Mouse (Mus musculus): ENCODE measurements around the gene Hoxb7. TPM values are rescaled to one million over a fixed set of nuclear protein-coding genes. Genes with fewer than 3 reads are reported as not detected.

Hoxb7 gene
- total and polyA plus RNA-seq, 2 experiments from 2014 or later, result 0.20 TPM; not detected in 1

DNA sequence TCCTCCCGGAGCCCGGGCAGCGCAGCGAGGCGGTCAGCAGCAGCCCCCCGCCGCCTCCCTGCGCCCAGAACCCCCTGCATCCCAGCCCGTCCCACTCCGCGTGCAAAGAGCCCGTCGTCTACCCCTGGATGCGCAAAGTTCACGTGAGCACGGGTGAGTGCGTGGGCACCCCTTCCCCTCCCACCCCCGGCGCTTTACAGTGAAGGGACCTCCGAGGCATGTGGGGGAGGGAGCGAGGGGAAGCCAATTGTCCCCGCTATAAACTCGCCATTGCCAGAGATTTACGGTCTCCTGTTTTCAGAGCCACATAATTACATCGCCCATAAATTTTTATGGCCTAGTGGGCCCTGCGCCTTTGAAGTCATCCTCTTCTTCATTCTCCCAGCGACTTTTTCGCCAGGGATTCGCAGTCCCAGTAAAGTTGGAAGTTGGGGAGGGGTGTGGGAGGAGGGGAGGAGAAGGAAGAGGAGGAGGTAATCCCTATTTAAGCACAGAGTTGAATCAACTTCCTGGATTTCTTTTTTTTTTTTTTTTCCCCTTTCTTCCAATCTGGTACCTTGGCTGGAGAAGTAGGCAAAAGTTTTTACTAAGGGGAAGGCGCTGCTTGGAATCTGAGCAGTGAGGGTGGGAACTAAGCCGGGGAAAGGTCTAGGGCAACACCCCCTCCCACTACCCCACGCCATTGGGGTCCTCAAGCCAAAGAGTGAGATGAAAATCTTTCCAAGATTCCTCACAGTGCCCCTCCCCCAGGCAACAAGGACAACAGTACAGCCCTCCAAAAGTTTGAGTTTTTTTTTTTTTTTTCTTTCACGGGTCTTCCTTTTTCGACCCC lies 32.9 kb downstream of the Hoxb7 start:
- H3K27ac ChIP-seq (ENCODE audit: low read depth), result peak overlapping the region; percentile 79
- no peaks in the 10 kb centered on the region for H3K36me3 ChIP-seq (replicated peaks; ENCODE audit: control insufficient read depth, insufficient read depth, low read length)
- no peaks in the 10 kb centered on the region for H3K4me1 ChIP-seq (ENCODE audit: control insufficient read depth, insufficient read depth)
- H3K4me3 ChIP-seq (ENCODE audit: low read depth, low read length), result peak overlapping the region; percentile 47
- 1% methylated on average over 31 of the region's 34 CpGs for WGBS
- peaks cover 100% of the 10 kb centered on the region for H3K27me3 ChIP-seq (ENCODE audit: control insufficient read depth, insufficient read depth, low read length)
- DNase-seq (ENCODE audit: low spot score) (no peak), ATAC-seq (ENCODE audit: insufficient read depth, low read depth) (peak; percentile 33)
- no peaks in the 10 kb centered on the region for H3K9me3 ChIP-seq (replicated peaks; ENCODE audit: control insufficient read depth, low read length)
- H3K4me2 ChIP-seq (ENCODE audit: low read depth, low read length), result peak overlapping the region; percentile 59
- TF ChIP-seq CTCF (IDR thresholded peaks at IDR 0.05; ENCODE audit: low read depth), result no peak
- no peak for TF ChIP-seq EP300 (IDR thresholded peaks at IDR 0.05; ENCODE audit: low read depth)
- peak overlapping the region; percentile 47 for H3K9ac ChIP-seq (replicated peaks; ENCODE audit: low read depth, low read length)

- ATAC-seq (ENCODE audit: insufficient read depth, low read depth) (no peak), DNase-seq (ENCODE audit: low spot score) (no peak)
- TF ChIP-seq EP300 (IDR thresholded peaks at IDR 0.05; ENCODE audit: low read depth) (no peak), CTCF (IDR thresholded peaks at IDR 0.05; ENCODE audit: low read depth) (no peak)
- Histone ChIP-seq H3K4me3 (ENCODE audit: low read depth, low read length) (peak overlapping the region; percentile 47), H3K9me3 (replicated peaks; ENCODE audit: control insufficient read depth, low read length) (no peaks in the 10 kb centered on the region), H3K36me3 (replicated peaks; ENCODE audit: control insufficient read depth, insufficient read depth, low read length) (no peaks in the 10 kb centered on the region), H3K4me1 (ENCODE audit: control insufficient read depth, insufficient read depth) (no peaks in the 10 kb centered on the region), H3K27ac (ENCODE audit: low read depth) (peak overlapping the region; percentile 31; the same call in 1 of the 2 replicates), H3K4me2 (ENCODE audit: low read depth, low read length) (peak overlapping the region; percentile 59), H3K27me3 (ENCODE audit: control insufficient read depth, insufficient read depth, low read length) (peaks cover 100% of the 10 kb centered on the region), H3K9ac (replicated peaks; ENCODE audit: low read depth, low read length) (no peak overlapping the region)
- under 1% methylated on average over 29 of the region's 29 CpGs for WGBS
Measured at GRCm38 (mm10) chr11:96319910-96320309, 33.5 kb downstream of the Hoxb7 start.

GRCm38 (mm10) chr11:96320688-96321087 lies 34.3 kb downstream of the Hoxb7 start:
- DNase-seq (ENCODE audit: low spot score) (no peak), ATAC-seq (ENCODE audit: insufficient read depth, low read depth) (no peak)
- no peaks in the 10 kb centered on the region for H3K4me1 ChIP-seq (ENCODE audit: control insufficient read depth, insufficient read depth)
- 18% methylated on average over 17 of the region's 17 CpGs for WGBS
- H3K9me3 ChIP-seq (replicated peaks; ENCODE audit: control insufficient read depth, low read length), result no peaks in the 10 kb centered on the region
- no peak overlapping the region for H3K4me2 ChIP-seq (ENCODE audit: low read depth, low read length)
- H3K36me3 ChIP-seq (replicated peaks; ENCODE audit: control insufficient read depth, insufficient read depth, low read length), result no peaks in the 10 kb centered on the region
- no peak for TF ChIP-seq CTCF (IDR thresholded peaks at IDR 0.05; ENCODE audit: low read depth)
- TF ChIP-seq EP300 (IDR thresholded peaks at IDR 0.05; ENCODE audit: low read depth), result no peak
- no peak overlapping the region for H3K4me3 ChIP-seq (ENCODE audit: low read depth, low read length)
- H3K27ac ChIP-seq (ENCODE audit: low read depth), result no peak overlapping the region
- H3K27me3 ChIP-seq (ENCODE audit: control insufficient read depth, insufficient read depth, low read length), result peaks cover 100% of the 10 kb centered on the region
- H3K9ac ChIP-seq (replicated peaks; ENCODE audit: low read depth, low read length), result no peak overlapping the region

GRCm38 (mm10) chr11:96321846-96322245 lies 35.4 kb downstream of the Hoxb7 start:
- no peak for TF ChIP-seq CTCF (IDR thresholded peaks at IDR 0.05; ENCODE audit: low read depth)
- no peak for TF ChIP-seq EP300 (IDR thresholded peaks at IDR 0.05; ENCODE audit: low read depth)
- Histone ChIP-seq H3K36me3 (replicated peaks; ENCODE audit: control insufficient read depth, insufficient read depth, low read length) (no peaks in the 10 kb centered on the region), H3K4me1 (ENCODE audit: control insufficient read depth, insufficient read depth) (no peaks in the 10 kb centered on the region), H3K9ac (replicated peaks; ENCODE audit: low read depth, low read length) (no peak overlapping the region), H3K27me3 (ENCODE audit: control insufficient read depth, insufficient read depth, low read length) (peaks cover 100% of the 10 kb centered on the region), H3K4me2 (ENCODE audit: low read depth, low read length) (no peak overlapping the region), H3K27ac (ENCODE audit: low read depth) (no peak overlapping the region), H3K9me3 (replicated peaks; ENCODE audit: control insufficient read depth, low read length) (no peaks in the 10 kb centered on the region), H3K4me3 (ENCODE audit: low read depth, low read length) (no peak overlapping the region)
- no peak for DNase-seq (ENCODE audit: low spot score)
- WGBS, result 41% methylated on average over 5 of the region's 5 CpGs
- ATAC-seq (ENCODE audit: insufficient read depth, low read depth), result no peak

GRCm38 (mm10) chr11:96322738-96323137 lies 36.3 kb downstream of the Hoxb7 start:
- WGBS, result 24% methylated on average over 6 of the region's 6 CpGs
- Histone ChIP-seq H3K4me1 (ENCODE audit: control insufficient read depth, insufficient read depth) (no peaks in the 10 kb centered on the region), H3K9ac (replicated peaks; ENCODE audit: low read depth, low read length) (no peak overlapping the region), H3K9me3 (replicated peaks; ENCODE audit: control insufficient read depth, low read length) (no peaks in the 10 kb centered on the region), H3K4me3 (ENCODE audit: low read depth, low read length) (no peak overlapping the region), H3K36me3 (replicated peaks; ENCODE audit: control insufficient read depth, insufficient read depth, low read length) (no peaks in the 10 kb centered on the region), H3K4me2 (ENCODE audit: low read depth, low read length) (no peak overlapping the region), H3K27me3 (ENCODE audit: control insufficient read depth, insufficient read depth, low read length) (peaks cover 100% of the 10 kb centered on the region), H3K27ac (ENCODE audit: low read depth) (no peak overlapping the region)
- DNase-seq (ENCODE audit: low spot score) (no peak), ATAC-seq (ENCODE audit: insufficient read depth, low read depth) (no peak)
- TF ChIP-seq EP300 (IDR thresholded peaks at IDR 0.05; ENCODE audit: low read depth), result no peak
- TF ChIP-seq CTCF (IDR thresholded peaks at IDR 0.05; ENCODE audit: low read depth), result no peak
